Mouse (Mus musculus) layer of hippocampus, adult 2 months (tissue): ENCODE measurements around the gene 2410004B18Rik. TPM values are rescaled to one million over a fixed set of nuclear protein-coding genes. Genes with fewer than 3 reads are reported as not detected.
A peak's percentile ranks its signal among the peaks of the same experiment; 100 is the strongest.

Experiments used
- DNase-seq, 2 experiments: peaks; one replicate each; pipeline ENCODE4 v3.0.0; 2022; ENCODE audit warnings: low spot score in 2 of 2
- H3K27ac ChIP-seq: fragments of 200-600 bp; 2 replicates; pipeline ENCODE4 v1.8.1; 2022
- H3K4me3 ChIP-seq: fragments of 200-600 bp; 2 replicates; pipeline ENCODE4 v1.8.1; 2022; ENCODE audit warnings: mild to moderate bottlenecking
- CTCF ChIP-seq: fragments of 200-600 bp; conservative IDR thresholded peaks from 2 replicates; pipeline ENCODE4 v1.8.1; 2022; ENCODE audit warnings: antibody characterized with exemption, mild to moderate bottlenecking, moderate library complexity
- total RNA-seq, 2 experiments: library from RNA; stranded (reverse); gene quantifications; 2 replicates each; pipeline ENCODE4 v1.2.3; 2021

Gene 2410004B18Rik
- total RNA-seq, 2 experiments from 2014 or later, result 36.7 to 40.6 TPM

- Histone ChIP-seq H3K4me3 (no peak overlapping the region), H3K27ac (no peak overlapping the region)
- TF ChIP-seq CTCF, result no peak
- DNase-seq, result no peak
These were observed 21.4 kb upstream of the 2410004B18Rik start for GRCm38 (mm10) chr3:145916374-145916773.

GRCm38 (mm10) chr3:145916826-145917225 is 21.0 kb upstream of the 2410004B18Rik start:
- Histone ChIP-seq H3K27ac (no peak overlapping the region), H3K4me3 (no peak overlapping the region)
- no peak for DNase-seq
- no peak for TF ChIP-seq CTCF

GRCm38 (mm10) chr3:145922019-145922854 is 15.6 kb upstream of the 2410004B18Rik start, which contains the start of gene Bcl10:
Gene Bcl10 (plus strand): TSS chr3:145922804.
- TF ChIP-seq CTCF, result no peak
- peak within 1 kb of the TSS; percentile 79 for H3K27ac ChIP-seq
- no peak for DNase-seq
- peak within 1 kb of the TSS; percentile 57 for H3K4me3 ChIP-seq

GRCm38 (mm10) chr3:145922971-145923370 is 14.8 kb upstream of the 2410004B18Rik start:
- Histone ChIP-seq H3K27ac (no peak overlapping the region), H3K4me3 (no peak overlapping the region)
- no peak for TF ChIP-seq CTCF
- no peak for DNase-seq

GRCm38 (mm10) chr3:145923874-145924577 is 13.8 kb upstream of the 2410004B18Rik start:
- TF ChIP-seq CTCF, result no peak
- H3K4me3 ChIP-seq, result peak overlapping the region; percentile 86
- peak overlapping the region; percentile 91 for H3K27ac ChIP-seq
- peak; percentile 97 to 99 for DNase-seq

- H3K4me3 ChIP-seq, result peak overlapping the region; percentile 86
- H3K27ac ChIP-seq, result peak overlapping the region; percentile 91
- no peak for TF ChIP-seq CTCF
- DNase-seq, result peak; percentile 57 to 58
These were observed 13.0 kb upstream of the 2410004B18Rik start for GRCm38 (mm10) chr3:145924649-145925337.

GRCm38 (mm10) chr3:145925506-145925905 is 12.3 kb upstream of the 2410004B18Rik start:
- Histone ChIP-seq H3K4me3 (no peak overlapping the region; the same call in 1 of the 2 replicates), H3K27ac (no peak overlapping the region)
- no peak for TF ChIP-seq CTCF
- no peak for DNase-seq

- no peak for DNase-seq
- no peak for TF ChIP-seq CTCF
- no peak overlapping the region for H3K4me3 ChIP-seq
These were observed 8.1 kb upstream of the 2410004B18Rik start for GRCm38 (mm10) chr3:145929525-145930400.

GRCm38 (mm10) chr3:145933845-145934244 is 4.0 kb upstream of the 2410004B18Rik start:
- DNase-seq, result no peak
- no peak overlapping the region for H3K27ac ChIP-seq
- no peak overlapping the region for H3K4me3 ChIP-seq
- TF ChIP-seq CTCF, result no peak

More at GRCm38 (mm10) chr3:145929525-145930400, 8.1 kb upstream of the 2410004B18Rik start:
- H3K27ac ChIP-seq, result no peak overlapping the region

GRCm38 (mm10) chr3:145938405-145939349 is 863 bp downstream of the 2410004B18Rik start:
- Histone ChIP-seq H3K27ac (peak overlapping the region; percentile 90; the same call in 1 of the 2 replicates), H3K4me3 (peak overlapping the region; percentile 69)
- no peak for DNase-seq
- 0 out of 2 replicates have a peak, but pooled peaks have one; percentile 10 for TF ChIP-seq CTCF

- no peak overlapping the region; the same call in 1 of the 2 replicates for H3K4me3 ChIP-seq
- no peak for DNase-seq
- TF ChIP-seq CTCF, result no peak
- H3K27ac ChIP-seq, result no peak overlapping the region
These were observed 1.6 kb downstream of the 2410004B18Rik start for GRCm38 (mm10) chr3:145939402-145939801.
